Mouse (Mus musculus) c-Kit-positive CD71-positive TER-119-negative erythroid progenitor cells, embryonic 14.5 days (primary cell): ENCODE data around the gene Agpat4.

Source experiments
- DNase-seq: peaks from one replicate; pipeline ENCODE4 v3.0.0-alpha.2; 2013; ENCODE audit warnings: low read depth

Gene Agpat4

DNA sequence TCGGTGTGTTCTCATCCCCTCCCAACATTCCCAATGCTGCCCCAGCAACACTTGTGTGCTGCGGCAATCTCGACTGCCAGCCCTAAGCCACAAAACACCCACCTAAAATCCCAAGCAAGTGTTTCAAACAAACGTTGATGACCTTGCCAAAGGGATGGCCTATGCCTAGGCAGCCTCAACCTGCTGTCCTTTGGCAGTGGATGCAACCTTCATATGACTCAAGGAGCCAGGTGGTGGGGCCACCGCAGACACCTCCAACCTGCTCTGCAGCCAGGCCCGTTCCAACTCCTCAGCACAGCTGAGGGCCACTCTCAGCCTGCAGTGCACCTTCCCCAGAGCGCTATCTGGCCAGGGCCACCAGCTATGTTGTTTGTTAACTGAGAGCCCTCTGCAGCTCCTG lies 110.0 kb downstream of the Agpat4 start:
- DNase-seq: no peak

DNA sequence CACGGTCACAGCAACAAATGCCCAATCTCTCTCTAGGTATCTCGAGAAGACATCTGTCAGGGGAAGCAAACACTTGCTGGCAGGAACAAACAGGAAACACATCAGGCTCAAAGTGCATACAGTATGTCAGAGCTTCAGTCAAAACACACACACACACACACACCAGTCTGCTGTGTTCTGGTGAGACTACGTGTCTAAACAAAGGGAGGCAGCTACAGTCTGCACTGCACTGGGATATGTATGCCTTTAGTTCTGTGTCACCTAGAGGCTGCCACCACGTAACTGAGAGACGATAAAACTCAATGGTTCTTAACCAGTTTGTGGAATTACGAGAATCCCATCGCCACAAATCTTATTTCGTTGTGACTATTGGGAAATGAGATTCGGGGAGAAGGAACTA lies 111.3 kb downstream of the Agpat4 start:
- no peak for DNase-seq

DNA sequence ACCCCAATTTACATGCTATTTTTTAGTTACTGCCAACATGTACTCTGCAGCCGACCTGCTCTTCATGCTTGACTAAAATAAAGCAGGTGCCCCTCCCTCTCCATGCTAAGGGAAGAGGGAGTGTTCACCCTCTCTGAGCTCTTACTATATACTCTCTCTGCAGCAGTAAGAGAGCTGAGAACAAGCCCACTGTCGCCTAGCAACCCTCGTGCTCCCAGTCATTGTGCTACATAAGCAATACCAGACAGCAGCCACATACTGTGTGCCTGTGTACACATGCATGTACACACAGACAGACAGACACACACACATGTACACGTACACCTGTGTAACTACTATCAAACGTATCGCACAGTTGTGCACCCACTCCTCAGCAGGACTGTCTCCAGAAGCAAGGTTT lies 111.7 kb downstream of the Agpat4 start:
- no peak for DNase-seq

DNA sequence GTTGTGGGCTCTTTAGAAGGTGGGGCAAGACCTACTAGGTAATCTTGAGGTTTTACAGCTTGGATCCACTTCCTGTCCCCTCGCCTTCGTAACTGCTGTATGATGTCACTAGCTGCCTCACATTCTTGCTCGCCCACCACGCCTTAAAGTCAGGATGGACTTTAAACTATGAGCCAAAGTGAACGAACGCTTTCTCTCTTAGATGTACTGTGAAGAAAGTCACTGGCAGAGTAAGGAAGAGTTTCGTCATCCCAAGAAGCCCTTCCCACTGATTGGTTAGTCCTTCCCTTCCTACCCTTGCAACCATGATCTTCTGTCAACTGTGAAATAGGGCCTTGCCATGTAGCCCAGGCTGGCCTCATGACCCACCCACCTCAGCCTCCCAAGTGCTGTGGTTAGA lies 112.6 kb downstream of the Agpat4 start:
- DNase-seq: no peak

DNA sequence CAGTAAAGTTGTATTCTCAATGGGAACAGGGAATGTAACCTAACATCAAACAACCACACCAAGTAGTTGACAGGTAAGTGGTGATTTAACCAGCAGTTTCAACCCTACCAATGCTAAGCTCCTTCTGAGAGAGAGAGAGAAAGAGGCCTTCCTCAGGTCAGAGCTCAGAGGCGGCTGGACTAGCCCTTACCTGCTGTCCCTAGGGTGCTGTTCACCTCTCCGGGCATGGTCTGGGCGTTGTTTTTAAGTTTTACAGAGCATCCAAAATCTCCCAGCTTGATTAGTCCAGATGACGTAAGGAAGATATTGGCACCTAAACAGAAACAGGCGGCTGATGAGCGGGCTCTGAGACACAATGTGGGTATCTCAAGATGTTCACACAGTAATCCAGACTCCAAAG lies 114.2 kb downstream of the Agpat4 start:
- no peak for DNase-seq

DNA sequence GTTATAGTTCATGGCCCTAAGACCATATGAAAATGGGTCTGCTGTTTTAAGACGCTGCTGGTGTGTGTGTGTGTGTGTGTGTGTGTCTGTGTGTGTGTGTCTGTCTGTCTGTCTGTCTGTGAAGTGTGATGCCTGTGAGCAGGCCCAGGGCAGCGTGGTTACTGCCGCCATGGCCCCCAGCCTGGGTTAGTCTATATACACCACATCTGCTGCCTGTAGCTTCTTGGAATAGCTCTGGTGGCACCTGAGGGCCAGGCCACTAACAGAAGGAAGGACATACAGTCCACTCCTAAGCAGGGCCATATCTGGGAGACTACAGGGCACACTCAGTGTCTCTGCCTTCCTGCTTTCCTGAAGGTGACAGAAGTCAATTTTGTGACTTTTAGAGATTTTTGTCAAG lies 122.2 kb downstream of the Agpat4 start:
- no peak for DNase-seq

DNA sequence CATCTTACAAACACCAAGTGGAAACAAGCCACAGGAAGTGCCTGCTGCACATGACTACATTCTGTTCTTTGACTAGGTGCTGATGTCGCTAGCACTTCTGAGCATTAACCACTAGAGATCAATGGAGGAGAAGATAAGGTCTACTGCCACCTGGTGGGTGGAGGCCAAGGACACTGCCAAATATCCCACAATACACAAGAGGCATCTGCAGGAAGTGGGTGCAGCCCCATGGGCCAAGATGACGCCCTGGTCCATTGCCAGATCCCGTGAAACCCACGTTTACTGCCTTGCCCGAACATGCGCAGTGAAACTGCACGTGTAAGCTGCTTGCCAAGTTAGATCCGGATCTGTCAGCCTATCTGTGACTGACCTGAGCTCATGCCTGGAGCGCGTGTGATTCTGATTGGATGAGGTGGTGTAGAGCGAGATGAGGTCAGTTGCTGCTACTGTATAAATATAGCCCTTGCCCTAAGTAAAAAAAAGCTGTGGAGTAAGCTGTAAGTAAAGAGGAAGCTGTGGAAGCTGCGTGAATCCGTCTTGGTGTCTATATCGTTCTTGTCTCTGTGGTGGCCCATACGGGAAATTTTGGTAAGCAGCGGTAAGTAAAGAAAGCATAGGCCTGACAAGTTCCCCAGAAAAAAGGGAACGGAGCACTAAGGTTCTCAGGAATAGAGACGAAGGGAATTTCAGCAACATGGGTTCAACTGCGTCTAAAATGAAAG lies 131.4 kb downstream of the Agpat4 start:
- DNase-seq: no peak

DNA sequence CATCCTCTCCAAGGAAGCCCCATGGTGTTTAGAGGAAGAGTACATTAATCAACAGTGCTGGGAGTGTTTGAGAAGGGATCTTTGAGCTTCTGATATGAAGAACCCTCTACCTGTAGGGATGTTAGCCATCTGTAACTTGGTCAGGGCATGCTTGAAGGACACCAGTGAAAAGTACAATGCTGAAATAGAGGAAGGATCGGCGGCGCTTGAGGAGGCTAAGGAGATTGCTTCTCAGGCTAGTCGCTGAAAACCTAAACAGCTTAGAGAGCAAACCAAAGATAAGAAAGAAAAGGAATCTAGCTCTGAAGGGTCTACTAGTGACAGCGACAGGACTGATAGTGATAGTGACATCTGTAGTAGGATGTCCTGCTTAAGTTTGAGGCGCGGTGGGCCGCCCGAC lies 132.1 kb downstream of the Agpat4 start:
- no peak for DNase-seq

DNA sequence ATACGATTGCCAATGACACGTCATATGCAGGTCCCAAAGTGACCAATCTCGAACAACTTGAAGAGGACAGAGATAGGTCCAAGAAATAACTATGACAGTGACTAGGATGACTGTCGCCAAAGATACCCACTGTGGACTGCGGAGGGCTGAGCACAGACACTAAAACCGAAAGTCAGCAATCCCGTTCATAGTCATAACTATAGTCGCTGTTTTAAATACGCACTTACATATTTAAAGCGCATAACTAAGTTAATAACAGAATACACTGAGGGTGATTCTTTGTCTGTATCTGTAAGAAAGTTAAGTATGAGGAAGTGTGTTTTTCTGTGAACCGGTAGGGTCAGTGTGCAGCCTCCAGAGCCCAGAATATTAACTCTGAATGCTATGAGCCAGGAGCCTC lies 137.6 kb downstream of the Agpat4 start:
- DNase-seq: no peak

DNA sequence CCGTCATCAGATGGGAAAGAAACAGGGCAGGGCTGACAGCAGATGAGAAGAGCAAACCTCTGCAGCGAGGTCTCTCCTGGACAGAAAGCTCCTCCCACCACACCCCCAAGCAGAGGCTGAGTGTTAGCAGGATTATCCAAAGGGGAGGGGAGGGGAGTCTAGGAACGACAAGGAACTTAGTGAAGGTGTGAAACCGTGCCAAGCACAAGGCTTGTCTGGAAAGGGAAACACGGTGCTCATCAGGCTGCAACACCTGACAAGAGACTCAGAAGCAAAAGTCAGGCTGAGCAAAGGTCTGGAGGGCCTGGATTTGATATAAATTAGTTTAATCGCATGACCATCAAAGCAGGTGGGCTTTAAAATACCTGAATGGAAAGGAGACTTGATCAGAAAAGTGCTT lies 140.0 kb downstream of the Agpat4 start:
- DNase-seq: no peak

DNA sequence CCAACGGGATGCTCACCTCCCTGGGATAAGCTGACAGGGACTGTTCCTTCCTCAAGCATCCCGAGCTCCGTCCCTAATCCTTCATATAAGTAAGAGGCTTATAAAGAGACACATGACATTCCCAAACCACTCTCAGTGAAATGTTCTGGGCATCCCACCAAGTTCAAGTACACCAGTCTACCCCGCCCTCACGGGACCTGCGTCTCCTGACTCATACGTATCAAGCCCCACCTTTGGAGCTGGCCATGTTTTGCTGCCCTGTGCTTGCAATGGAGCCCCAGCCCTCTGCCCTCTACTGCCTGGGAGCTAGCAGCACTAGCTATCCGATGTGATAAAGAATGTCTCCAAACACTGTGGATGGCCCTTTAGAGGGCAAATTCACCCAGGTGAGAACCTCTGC lies 141.5 kb downstream of the Agpat4 start:
- DNase-seq: no peak

DNA sequence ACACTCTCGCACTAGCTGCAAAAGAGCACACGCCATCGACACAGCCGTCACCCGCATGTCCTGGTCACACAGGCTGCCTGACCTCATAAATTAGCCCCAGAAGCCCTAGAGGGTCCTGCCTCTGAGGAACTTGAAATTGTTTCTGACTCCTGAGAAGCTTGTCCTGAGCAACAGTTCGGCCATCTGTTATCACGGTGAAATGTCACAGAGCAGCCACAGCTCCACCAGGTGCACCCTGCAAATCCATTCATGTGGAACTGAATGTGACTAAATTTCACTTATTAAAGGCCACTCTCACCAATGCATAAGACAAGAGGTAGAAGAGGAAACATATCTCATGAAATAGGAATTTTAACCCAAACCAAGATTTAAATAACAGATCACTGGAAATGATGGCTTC lies 142.9 kb downstream of the Agpat4 start:
- no peak for DNase-seq

DNA sequence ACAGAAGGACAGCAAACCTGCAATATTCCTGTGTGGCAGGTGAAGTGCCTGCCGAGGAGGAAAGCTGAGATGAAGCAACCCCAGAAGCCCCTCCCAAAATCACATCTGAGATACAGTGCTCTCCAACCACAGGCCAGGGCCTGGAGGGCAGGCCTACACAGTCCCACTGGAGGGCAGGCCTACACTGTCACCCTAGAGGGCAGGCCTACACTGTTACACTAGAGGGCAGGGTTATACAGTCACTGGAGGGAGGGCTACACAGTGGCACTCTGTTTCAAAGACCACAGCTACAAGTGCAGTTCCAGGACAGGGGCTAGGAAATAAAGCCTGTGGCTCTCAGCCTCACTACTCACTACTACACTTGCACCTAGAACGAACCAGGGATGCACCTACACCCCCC lies 143.4 kb downstream of the Agpat4 start:
- DNase-seq: no peak

DNA sequence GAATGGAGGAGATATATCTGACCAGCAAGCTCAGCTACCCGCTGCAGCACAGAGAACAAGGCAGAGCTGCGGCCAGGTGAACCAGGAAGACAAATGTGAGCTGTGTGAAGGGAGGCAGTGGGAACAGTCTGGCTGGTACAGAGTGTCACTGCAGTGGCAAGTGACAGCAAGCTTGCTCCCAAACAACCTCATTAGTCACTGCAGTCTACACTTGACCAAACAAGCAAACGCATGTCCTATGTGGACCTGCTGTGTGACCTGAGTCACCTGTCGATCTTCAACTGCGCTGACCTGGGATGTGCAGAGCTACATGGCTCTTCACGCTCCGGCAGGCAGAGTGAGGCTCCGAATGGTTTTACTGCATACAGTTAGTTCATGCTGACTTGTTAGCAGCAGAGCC lies 144.3 kb downstream of the Agpat4 start:
- no peak for DNase-seq

DNA sequence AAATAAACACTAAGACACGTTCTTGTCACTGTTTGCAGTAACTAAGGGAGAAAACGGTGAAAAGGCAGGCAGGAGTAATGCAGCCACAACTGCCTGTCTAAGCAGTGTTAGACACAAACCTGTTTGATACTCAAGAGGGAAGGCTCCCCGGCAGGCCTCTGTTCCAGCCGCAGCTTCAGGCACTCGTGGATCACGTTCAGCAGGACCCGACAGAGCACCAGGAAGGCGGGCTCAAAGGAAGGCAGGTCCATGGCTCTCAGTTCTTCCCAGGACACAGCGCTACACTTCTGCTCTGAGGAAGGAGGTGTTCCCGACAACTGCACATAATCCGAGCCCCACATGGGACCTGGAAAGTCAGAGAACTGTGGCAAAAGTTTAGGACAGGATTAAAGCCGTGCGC lies 145.3 kb downstream of the Agpat4 start:
- DNase-seq: no peak

DNA sequence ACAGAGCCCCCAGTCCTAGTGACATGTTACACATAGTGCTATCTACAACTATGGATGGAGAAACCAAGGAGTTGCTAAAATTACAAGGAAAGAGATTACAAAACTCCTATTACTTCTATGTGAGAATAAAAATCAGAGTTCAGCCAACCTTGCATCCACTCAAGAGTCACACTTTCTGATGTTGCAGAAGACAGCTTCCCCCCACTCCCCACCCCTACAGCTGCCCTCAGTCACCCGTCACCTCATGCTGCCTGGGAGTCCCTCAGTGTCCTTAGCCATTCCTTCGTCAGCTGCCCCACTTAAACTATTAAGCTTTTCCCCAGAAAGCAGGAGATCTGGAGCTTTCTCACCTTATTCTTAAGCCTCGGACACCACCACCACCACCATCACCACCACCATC lies 145.8 kb downstream of the Agpat4 start:
- DNase-seq: no peak

DNA sequence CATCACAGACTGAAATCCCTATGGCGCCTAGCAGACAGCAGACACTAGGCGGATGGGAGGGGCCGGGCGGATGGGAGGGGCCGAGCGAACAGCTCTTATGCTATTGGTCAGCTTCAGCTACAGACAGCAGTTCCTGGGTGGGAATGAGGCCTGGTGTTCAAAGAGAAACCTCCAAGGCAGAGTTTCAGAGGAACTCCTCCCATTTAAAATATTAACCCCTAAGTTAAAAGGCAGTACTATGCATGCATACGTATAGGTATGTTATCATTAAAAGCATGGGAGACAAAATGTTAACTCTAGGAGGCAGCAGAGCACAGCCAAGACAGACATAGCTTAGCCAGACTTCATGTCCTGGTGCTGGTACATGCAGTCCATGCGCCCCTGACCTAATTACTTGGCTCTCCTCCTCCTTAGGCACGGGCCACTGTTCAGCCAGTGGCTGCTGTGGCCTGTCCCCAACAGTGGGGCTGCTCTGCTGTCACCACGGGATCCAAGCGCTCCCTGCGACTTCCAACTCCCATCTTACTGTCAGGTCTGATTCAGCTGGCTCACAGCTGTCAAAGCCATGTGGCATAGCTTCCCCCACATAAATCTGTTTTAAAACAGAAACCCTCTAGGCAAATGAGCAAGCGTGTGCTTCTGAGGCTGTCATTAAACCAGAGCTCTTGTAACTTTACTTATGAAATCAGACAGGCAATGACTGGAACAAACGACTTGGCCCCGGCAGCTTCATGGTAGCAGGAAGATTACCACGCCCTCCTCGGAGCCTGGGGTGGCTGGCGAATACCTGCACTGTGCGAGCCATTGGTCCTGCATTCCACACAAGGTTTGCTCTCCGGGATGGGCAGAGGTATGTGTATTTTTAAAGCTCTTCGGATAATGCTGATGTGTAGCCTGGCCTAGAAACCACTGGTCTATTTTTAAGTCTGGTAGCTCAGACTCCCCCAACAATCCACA lies 147.7 kb downstream of the Agpat4 start:
- DNase-seq: no peak

DNA sequence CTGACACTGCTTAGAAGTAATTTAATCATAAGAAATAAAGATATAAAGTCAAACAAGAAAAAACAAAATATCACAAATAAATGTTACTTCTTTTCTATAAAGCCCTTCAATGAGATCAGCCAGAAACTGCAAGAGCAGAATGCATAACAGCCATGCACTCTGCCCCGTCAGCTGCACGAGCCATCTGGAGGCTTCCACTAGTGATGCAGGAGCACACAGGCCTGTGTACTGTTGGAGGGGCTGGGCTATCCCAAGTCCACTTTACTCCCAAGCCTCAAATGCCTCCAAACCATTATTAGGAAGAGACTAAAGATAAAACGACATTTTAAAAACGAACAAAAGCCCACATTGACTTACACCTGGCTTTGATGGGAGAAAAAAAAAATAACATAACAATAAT lies 149.6 kb downstream of the Agpat4 start:
- no peak for DNase-seq

DNA sequence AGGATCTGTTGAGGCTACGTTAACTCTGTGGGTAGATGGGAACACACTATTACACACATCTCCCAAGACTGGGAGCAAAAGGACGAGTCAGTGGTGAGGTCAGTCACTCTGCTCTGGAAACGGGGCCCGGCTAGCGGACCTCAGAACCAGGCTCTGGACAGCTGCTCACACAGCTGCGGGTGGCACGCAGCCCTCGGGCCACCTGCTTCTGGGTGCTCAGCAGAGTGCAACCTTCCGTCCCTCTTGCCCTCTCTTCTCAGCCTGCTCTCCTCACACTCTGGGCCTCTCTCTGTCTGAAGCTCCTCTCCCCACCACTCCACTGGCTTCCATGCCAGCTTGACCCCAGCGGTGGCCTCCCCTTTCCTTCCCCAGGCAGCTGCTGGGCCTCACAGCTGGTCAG lies 150.0 kb downstream of the Agpat4 start:
- DNase-seq: no peak
